Mouse (Mus musculus): Measurements from ENCODE around the gene Zfp583. TPM values are rescaled to one million over a fixed set of nuclear protein-coding genes. Genes with fewer than 3 reads are reported as not detected.

Zfp583 gene
- polyA plus RNA-seq, 1 experiment from 2014 or later = 17.4 TPM

DNA sequence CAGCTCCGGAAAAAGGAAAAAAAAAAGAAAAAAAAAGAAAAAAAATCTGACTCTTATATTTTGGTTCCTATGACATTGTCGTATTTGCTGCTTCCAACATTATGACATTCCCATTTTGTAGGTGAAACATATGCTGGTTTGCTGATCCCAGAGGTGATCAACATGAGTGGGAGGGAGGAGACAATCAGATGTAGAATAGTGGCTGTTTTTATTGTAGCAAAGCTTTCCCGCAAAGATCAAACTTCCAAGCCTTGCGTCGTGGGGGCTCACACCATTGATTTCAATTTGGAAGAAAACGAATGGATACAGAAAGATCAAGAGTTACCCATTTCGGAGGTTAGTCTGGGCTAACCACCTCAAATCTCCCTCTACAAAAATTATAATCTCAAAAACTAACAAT, 30.7 kb upstream of the Zfp583 start:
- WGBS = 21% methylated on average over 7 of the region's 7 CpGs
- peak overlapping the region; percentile 64 for H3K9ac ChIP-seq (ENCODE audit: low read depth, low read length)
- peak overlapping the region; percentile 75 for H3K4me2 ChIP-seq (ENCODE audit: low read length)
- no peaks in the 10 kb centered on the region for H3K27me3 ChIP-seq (ENCODE audit: control insufficient read depth, insufficient read depth, low read depth, low read length)
- peak overlapping the region; percentile 58 for H3K4me3 ChIP-seq (ENCODE audit: low read depth, low read length)
- ATAC-seq = no peak
- peaks cover 22% of the 10 kb centered on the region for H3K4me1 ChIP-seq (ENCODE audit: control insufficient read depth, insufficient read depth, low read length)
- H3K36me3 ChIP-seq (ENCODE audit: control insufficient read depth, insufficient read depth, low read length) = no peaks in the 10 kb centered on the region
- H3K9me3 ChIP-seq (replicated peaks; ENCODE audit: control insufficient read depth, low read length, poor library complexity, severe bottlenecking) = no peaks in the 10 kb centered on the region
- H3K27ac ChIP-seq (ENCODE audit: low read length) = peak overlapping the region; percentile 91

DNA sequence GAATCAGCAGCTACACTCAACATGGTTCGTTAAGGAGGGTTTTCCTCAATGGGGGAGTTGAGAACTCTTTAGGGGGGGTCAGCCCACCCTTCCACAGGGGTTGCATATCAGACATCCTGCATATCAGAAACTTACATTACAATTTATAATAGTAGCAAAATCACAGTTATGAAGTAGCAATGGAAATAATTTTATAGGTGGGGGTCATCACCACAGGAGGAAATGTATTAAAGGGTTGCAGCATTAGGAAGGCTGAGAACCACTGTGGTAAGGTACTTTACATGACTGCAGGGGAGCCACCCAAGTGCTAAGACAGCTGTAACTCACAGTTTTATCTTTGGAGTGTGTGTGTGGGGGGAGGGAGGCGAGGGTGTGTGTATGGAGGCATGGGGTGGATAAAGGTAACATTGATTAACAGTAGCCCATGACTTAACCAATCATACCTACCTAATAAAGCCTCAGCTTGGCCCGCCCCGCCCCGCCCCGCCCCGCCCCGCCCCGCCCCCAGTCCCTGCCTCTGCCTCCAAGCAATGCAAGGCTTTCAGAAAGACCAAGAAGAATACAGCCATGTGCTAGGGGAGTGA, 29.5 kb upstream of the Zfp583 start:
- Histone ChIP-seq H3K4me1 (ENCODE audit: control insufficient read depth, insufficient read depth, low read length) (peaks cover 22% of the 10 kb centered on the region), H3K27ac (ENCODE audit: low read length) (no peak overlapping the region), H3K9ac (ENCODE audit: low read depth, low read length) (no peak overlapping the region), H3K36me3 (ENCODE audit: control insufficient read depth, insufficient read depth, low read length) (no peaks in the 10 kb centered on the region), H3K4me3 (ENCODE audit: low read depth, low read length) (no peak overlapping the region), H3K4me2 (ENCODE audit: low read length) (no peak overlapping the region), H3K9me3 (replicated peaks; ENCODE audit: control insufficient read depth, low read length, poor library complexity, severe bottlenecking) (no peaks in the 10 kb centered on the region), H3K27me3 (ENCODE audit: control insufficient read depth, insufficient read depth, low read depth, low read length) (no peaks in the 10 kb centered on the region)
- 20% methylated on average over 9 of the region's 9 CpGs for WGBS
- no peak for ATAC-seq

DNA sequence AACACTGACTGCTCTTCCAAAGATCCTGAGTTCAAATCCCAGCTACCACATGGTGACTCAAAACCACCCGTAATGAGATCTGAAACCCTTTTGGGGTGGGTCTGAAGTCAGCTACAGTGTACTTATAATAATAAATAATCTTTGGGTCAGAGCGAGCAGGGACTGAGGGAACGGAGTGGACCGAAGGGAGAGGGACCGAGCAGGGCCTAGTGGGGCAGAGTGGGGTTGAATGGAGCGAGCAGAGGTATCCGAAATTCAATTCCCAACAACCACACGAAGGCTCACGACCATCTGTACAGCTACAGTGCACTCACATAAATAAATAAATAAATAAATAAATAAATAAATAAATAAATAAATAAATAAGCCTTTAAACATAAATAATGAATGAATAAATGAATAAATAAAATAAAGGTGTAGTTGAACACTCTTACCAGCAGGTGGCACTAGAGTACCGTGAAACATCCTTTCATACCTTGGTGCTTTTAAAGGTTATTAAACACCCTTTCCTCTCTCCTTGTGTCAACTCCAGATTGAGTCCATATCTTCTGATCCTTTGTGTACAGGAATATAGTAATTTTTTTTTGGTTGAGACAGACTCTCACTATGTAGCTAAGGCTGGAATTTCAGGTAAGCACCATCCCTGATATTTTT, 28.0 kb upstream of the Zfp583 start:
- H3K36me3 ChIP-seq (ENCODE audit: control insufficient read depth, insufficient read depth, low read length) = peaks cover 6% of the 10 kb centered on the region
- 47% methylated on average over 10 of the region's 10 CpGs for WGBS
- 0 out of 2 replicates have a peak overlapping the region, but pooled peaks have one; percentile 4 for H3K27ac ChIP-seq (ENCODE audit: low read length)
- no peak overlapping the region for H3K4me2 ChIP-seq (ENCODE audit: low read length)
- peaks cover 14% of the 10 kb centered on the region for H3K4me1 ChIP-seq (ENCODE audit: control insufficient read depth, insufficient read depth, low read length)
- no peak overlapping the region for H3K9ac ChIP-seq (ENCODE audit: low read depth, low read length)
- no peak for ATAC-seq
- H3K9me3 ChIP-seq (replicated peaks; ENCODE audit: control insufficient read depth, low read length, poor library complexity, severe bottlenecking) = no peaks in the 10 kb centered on the region
- no peak overlapping the region for H3K4me3 ChIP-seq (ENCODE audit: low read depth, low read length)
- no peaks in the 10 kb centered on the region for H3K27me3 ChIP-seq (ENCODE audit: control insufficient read depth, insufficient read depth, low read depth, low read length)

DNA sequence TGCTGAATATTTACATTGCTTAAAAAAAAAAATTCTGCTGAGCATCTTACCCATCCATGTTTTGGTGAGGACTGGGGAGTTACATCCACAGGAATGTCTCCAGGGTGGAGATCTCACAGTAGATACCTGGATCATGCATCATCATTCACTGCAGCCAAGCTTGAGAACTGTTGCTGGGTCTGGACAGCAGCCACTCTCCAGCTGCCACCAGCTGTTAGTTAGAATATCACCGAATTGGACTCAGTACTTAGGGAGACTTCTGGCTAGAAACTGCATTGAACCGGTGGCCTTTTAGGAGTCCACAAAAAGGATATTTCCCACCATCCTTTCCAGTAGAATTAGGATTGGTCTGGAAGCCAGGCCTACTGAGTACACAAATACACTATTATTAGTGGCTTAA, 27.0 kb upstream of the Zfp583 start:
- Histone ChIP-seq H3K4me3 (ENCODE audit: low read depth, low read length) (no peak overlapping the region), H3K4me1 (ENCODE audit: control insufficient read depth, insufficient read depth, low read length) (peaks cover 9% of the 10 kb centered on the region), H3K9ac (ENCODE audit: low read depth, low read length) (no peak overlapping the region), H3K36me3 (ENCODE audit: control insufficient read depth, insufficient read depth, low read length) (peaks cover 15% of the 10 kb centered on the region), H3K27ac (ENCODE audit: low read length) (no peak overlapping the region), H3K4me2 (ENCODE audit: low read length) (no peak overlapping the region), H3K27me3 (ENCODE audit: control insufficient read depth, insufficient read depth, low read depth, low read length) (no peaks in the 10 kb centered on the region), H3K9me3 (replicated peaks; ENCODE audit: control insufficient read depth, low read length, poor library complexity, severe bottlenecking) (no peaks in the 10 kb centered on the region)
- ATAC-seq = no peak
- 72% methylated on average over 2 of the region's 2 CpGs for WGBS

DNA sequence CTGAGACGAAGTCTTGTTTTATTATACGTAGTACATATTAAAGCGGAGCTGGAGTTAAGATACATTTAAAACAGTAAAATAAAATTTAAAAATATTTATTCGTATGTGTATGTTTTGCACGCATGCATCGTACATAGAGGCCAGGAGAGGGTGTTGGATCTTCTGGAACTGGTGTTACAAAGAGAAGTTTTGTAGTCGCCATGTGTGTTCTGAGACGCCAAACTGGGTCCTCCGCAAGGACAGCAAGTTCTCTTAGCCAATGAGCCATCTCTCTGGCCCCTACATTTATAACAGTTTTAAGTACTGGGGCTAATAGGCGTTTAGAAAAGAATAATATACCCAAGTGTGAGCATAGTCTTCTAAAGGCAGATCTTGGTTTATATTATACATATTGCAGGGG, 13.0 kb upstream of the Zfp583 start:
- peak overlapping the region; percentile 91; the same call in 1 of the 2 replicates for H3K27ac ChIP-seq (ENCODE audit: low read length)
- peak; percentile 57 for ATAC-seq
- peaks cover 2% of the 10 kb centered on the region; the same call in 1 of the 2 replicates for H3K4me1 ChIP-seq (ENCODE audit: control insufficient read depth, insufficient read depth, low read length)
- H3K9ac ChIP-seq (ENCODE audit: low read depth, low read length) = peak overlapping the region; percentile 80; the same call in 1 of the 2 replicates
- peak overlapping the region; percentile 73 for H3K4me3 ChIP-seq (ENCODE audit: low read depth, low read length)
- H3K4me2 ChIP-seq (ENCODE audit: low read length) = peak overlapping the region; percentile 59
- WGBS = 34% methylated on average over 10 of the region's 10 CpGs
- H3K27me3 ChIP-seq (ENCODE audit: control insufficient read depth, insufficient read depth, low read depth, low read length) = 0 out of 2 replicates have a peak, but pooled peaks cover under 1% of the 10 kb centered on the region
- no peaks in the 10 kb centered on the region for H3K36me3 ChIP-seq (ENCODE audit: control insufficient read depth, insufficient read depth, low read length)
- no peaks in the 10 kb centered on the region for H3K9me3 ChIP-seq (replicated peaks; ENCODE audit: control insufficient read depth, low read length, poor library complexity, severe bottlenecking)

DNA sequence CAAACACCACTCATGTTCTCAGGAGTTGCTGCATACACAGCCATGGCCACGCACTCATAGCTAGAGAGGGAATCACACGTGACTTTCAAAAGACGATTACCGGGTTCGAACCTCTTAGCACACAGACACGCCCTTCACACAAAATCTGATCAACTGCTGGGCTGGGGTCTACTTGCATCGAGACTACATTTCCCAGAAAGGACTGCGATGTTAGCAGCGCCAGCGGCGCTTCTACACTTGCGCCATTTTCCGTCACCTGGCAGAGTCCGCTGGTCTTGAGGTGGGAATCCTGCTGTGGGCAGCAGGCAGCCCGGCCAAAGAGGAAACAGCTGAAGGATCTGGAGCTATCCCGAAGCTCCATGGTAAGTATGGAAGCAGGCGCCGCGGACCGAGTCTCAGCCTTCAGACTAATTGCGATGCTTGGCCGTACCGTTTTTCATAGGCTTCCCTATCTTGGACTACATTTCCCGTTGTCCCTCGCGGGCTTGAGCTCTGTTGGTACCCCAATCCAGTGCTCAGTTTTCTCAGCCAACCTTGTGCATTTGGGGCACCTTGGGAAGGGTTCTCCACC, 12.5 kb upstream of the Zfp583 start, which contains the start of gene Gm3854:
Gene Gm3854 (plus strand): TSS at position 259 of the 571 bp plus-strand sequence.
- Histone ChIP-seq H3K4me1 (ENCODE audit: control insufficient read depth, insufficient read depth, low read length) (peaks cover 2% of the 10 kb centered on the region; the same call in 1 of the 2 replicates), H3K9ac (ENCODE audit: low read depth, low read length) (peak within 1 kb of the TSS; percentile 80), H3K4me3 (ENCODE audit: low read depth, low read length) (peak within 1 kb of the TSS; percentile 73), H3K27me3 (ENCODE audit: control insufficient read depth, insufficient read depth, low read depth, low read length) (0 out of 2 replicates have a peak, but pooled peaks cover 3% of the 10 kb centered on the region), H3K36me3 (ENCODE audit: control insufficient read depth, insufficient read depth, low read length) (no peaks in the 10 kb centered on the region), H3K27ac (ENCODE audit: low read length) (peak within 1 kb of the TSS; percentile 91), H3K9me3 (replicated peaks; ENCODE audit: control insufficient read depth, low read length, poor library complexity, severe bottlenecking) (no peaks in the 10 kb centered on the region), H3K4me2 (ENCODE audit: low read length) (peak within 1 kb of the TSS; percentile 59)
- ATAC-seq = peak; percentile 95
- under 1% methylated on average over 26 of the region's 26 CpGs for WGBS

DNA sequence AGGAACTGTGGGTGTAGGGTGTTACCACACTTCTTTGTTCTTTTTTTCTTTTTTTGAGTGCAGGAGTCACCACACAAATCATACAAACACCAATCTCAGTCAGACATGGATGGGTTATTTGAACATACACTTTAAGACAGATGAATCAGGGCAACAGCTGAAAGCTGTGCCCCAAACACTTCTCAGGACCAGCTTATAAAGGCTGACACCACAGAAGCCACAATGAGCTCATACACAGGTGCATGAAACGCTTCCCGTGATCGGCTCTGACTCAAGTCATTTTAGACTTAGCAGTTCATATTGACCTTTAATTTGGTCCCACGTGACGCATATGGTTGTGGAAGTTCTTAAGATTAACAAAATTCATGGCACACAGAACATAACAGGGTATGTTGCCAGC, 8.8 kb upstream of the Zfp583 start:
- WGBS = 83% methylated on average over 5 of the region's 5 CpGs
- no peaks in the 10 kb centered on the region for H3K4me1 ChIP-seq (ENCODE audit: control insufficient read depth, insufficient read depth, low read length)
- no peaks in the 10 kb centered on the region for H3K36me3 ChIP-seq (ENCODE audit: control insufficient read depth, insufficient read depth, low read length)
- no peak overlapping the region for H3K27ac ChIP-seq (ENCODE audit: low read length)
- no peak for ATAC-seq
- no peak overlapping the region for H3K4me3 ChIP-seq (ENCODE audit: low read depth, low read length)
- 0 out of 2 replicates have a peak, but pooled peaks cover 3% of the 10 kb centered on the region for H3K27me3 ChIP-seq (ENCODE audit: control insufficient read depth, insufficient read depth, low read depth, low read length)
- no peak overlapping the region for H3K9ac ChIP-seq (ENCODE audit: low read depth, low read length)
- H3K4me2 ChIP-seq (ENCODE audit: low read length) = no peak overlapping the region
- no peaks in the 10 kb centered on the region; the same call in 1 of the 2 replicates for H3K9me3 ChIP-seq (replicated peaks; ENCODE audit: control insufficient read depth, low read length, poor library complexity, severe bottlenecking)

DNA sequence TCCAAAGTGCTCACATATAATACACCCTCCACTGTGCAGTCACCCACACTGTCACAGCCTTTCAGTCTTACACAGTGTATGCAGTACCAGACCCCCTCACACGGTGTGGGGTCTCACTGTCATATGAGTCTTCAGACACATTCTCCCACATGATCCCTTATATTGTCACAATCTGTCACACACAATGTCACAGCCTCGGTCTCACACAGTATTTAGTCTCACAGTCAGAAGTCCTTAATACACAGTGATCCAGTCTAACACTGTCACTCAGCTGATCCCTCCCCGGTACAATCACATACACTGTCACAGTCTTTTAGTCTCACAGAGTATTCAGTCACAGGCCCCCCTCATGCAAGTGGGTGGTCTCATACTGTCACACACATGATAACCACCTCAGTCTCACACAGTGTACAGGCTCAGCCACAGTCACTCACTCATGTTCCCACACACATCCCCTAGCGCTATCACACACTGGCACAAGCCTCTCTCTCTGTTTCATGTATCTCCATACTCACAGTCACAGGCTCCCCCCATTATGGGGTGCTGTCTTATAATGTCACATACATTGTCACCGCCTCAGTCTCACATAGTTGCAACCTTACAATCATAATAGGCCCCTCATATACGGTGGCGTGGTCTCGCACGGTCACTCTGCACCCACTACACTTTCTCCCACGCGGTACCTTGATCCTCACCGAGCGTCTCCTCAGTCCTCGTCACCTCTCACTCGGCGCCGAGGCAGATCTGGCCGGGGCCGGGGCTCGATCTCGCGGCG, 440 bp downstream of the Zfp583 start:
- peak overlapping the region; percentile 70 for H3K4me3 ChIP-seq (ENCODE audit: low read depth, low read length)
- H3K9me3 ChIP-seq (replicated peaks; ENCODE audit: control insufficient read depth, low read length, poor library complexity, severe bottlenecking) = no peaks in the 10 kb centered on the region
- peak; percentile 91 for ATAC-seq
- H3K4me2 ChIP-seq (ENCODE audit: low read length) = peak overlapping the region; percentile 55
- peak overlapping the region; percentile 94 for H3K27ac ChIP-seq (ENCODE audit: low read length)
- 14% methylated on average over 23 of the region's 23 CpGs for WGBS
- no peaks in the 10 kb centered on the region for H3K27me3 ChIP-seq (ENCODE audit: control insufficient read depth, insufficient read depth, low read depth, low read length)
- peaks cover 7% of the 10 kb centered on the region for H3K4me1 ChIP-seq (ENCODE audit: control insufficient read depth, insufficient read depth, low read length)
- peak overlapping the region; percentile 82 for H3K9ac ChIP-seq (ENCODE audit: low read depth, low read length)
- H3K36me3 ChIP-seq (ENCODE audit: control insufficient read depth, insufficient read depth, low read length) = peaks cover 10% of the 10 kb centered on the region

Data from midbrain, embryonic 16.5 days (tissue).